Mouse (Mus musculus) lung, adult 2 months (tissue): ENCODE measurements at regions not wholly inside any gene's neighbourhood (a gene's known extent, or its start where the extent isn't known, plus 50 kb on each side); places are given as distances from the start of the nearest gene placed in this dataset.

Experiments
- CTCF ChIP-seq: fragments of 200-500 bp; IDR thresholded peaks from 2 replicates; pipeline ENCODE4 v1.5.1; 2011; ENCODE audit warnings: mild to moderate bottlenecking, low read length, control low read depth; ENCODE audit not compliant: insufficient read depth
- POLR2A ChIP-seq: fragments of 200-500 bp; IDR thresholded peaks from 2 replicates; pipeline ENCODE4 v1.6.1; 2011; ENCODE audit warnings: low read depth, mild to moderate bottlenecking, control low read depth, low read length, borderline replicate concordance; ENCODE audit errors: extremely low read depth

GRCm38 (mm10) chr17:63798381-63798780, 64.5 kb upstream of the Fer start:
- TF ChIP-seq POLR2A = no peak
- TF ChIP-seq CTCF = no peak
